Mouse (Mus musculus) bone marrow macrophage, adult 2 months (primary cell): ENCODE results near the gene Hist1h4h.

Source experiments
- CTCF ChIP-seq: IDR thresholded peaks from 2 replicates; pipeline ENCODE4 v1.5.1; 2012; ENCODE audit warnings: low read depth, mild to moderate bottlenecking, low read length, moderate library complexity
- POLR2A ChIP-seq: IDR thresholded peaks from 2 replicates; pipeline ENCODE4 v1.6.1; 2012; ENCODE audit warnings: mild to moderate bottlenecking, low read depth, low read length, borderline replicate concordance

DNA sequence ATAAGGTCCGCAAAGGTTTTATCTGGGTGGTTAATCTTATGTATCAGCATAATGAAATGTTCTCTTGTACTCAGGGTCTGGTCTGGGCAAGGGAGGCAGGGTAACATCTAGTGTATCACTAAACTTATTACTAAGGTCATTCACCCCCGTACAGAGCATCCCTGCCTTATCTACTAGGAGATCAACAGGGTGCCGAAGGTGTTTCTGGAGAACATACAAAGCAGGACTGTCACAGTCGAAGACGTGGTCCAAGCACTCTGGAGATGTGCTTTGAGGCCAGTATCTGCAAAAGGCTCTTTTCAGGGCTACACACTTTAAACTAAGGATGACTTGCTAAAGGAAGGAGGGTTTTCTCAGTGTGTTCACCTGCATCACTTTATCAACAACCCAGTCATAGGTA is 15.8 kb downstream of the Hist1h4h start:
- TF ChIP-seq POLR2A, result no peak
- no peak for TF ChIP-seq CTCF
